Mouse (Mus musculus) liver, embryonic 13.5 days (tissue): ENCODE measurements around the gene Mettl27. TPM values are rescaled to one million over a fixed set of nuclear protein-coding genes. Genes with fewer than 3 reads are reported as not detected.

Source experiments
- ATAC-seq: fragments of 200-750 bp; cut with Nextera tagmentation; 2 replicates; pipeline ENCODE4 v1.8.0; 2017; ENCODE audit warnings: low read depth, mild to moderate bottlenecking, moderate number of reproducible peaks, moderate library complexity
- DNase-seq: peaks from one replicate; pipeline ENCODE4 v3.0.0; 2022
- H3K27ac ChIP-seq: fragments of 300-500 bp; sonication (generic); 2 replicates; pipeline ENCODE4 v1.5.1; 2015; ENCODE audit warnings: moderate library complexity, mild to moderate bottlenecking, inconsistent platforms
- H3K27me3 ChIP-seq: fragments of 300-500 bp; sonication (generic); 2 replicates; pipeline ENCODE4 v1.6.1; 2015; ENCODE audit warnings: mild to moderate bottlenecking, inconsistent platforms
- H3K36me3 ChIP-seq: fragments of 300-500 bp; sonication (generic); 2 replicates; pipeline ENCODE4 v1.6.1; 2015; ENCODE audit warnings: mild to moderate bottlenecking, inconsistent platforms
- H3K4me1 ChIP-seq: fragments of 300-500 bp; sonication (generic); replicated peaks from 2 replicates; pipeline ENCODE4 v1.6.1; 2015; ENCODE audit warnings: inconsistent platforms
- H3K4me2 ChIP-seq: fragments of 300-500 bp; sonication (generic); 2 replicates; pipeline ENCODE4 v1.6.1; 2015; ENCODE audit warnings: inconsistent platforms, mild to moderate bottlenecking, moderate library complexity
- H3K4me3 ChIP-seq: fragments of 300-500 bp; sonication (generic); replicated peaks from 2 replicates; pipeline ENCODE4 v1.5.1; 2015; ENCODE audit warnings: mild to moderate bottlenecking, inconsistent platforms
- H3K9ac ChIP-seq: fragments of 300-500 bp; sonication (generic); 2 replicates; pipeline ENCODE4 v1.6.1; 2015; ENCODE audit warnings: mild to moderate bottlenecking, inconsistent platforms
- H3K9me3 ChIP-seq: fragments of 300-500 bp; sonication (generic); replicated peaks from 2 replicates; pipeline ENCODE4 v1.6.1; 2016; ENCODE audit warnings: inconsistent platforms
- WGBS: fragments of 180-500 bp; shearing (Covaris S2); methylation state at CpG from one replicate; pipeline ENCODE4 v1.1.7; 2015; ENCODE audit not compliant: insufficient replicate concordance; 5-methylcytosine and 5-hydroxymethylcytosine counted together
- polyA plus RNA-seq: library from polyadenylated mRNA; unstranded; fragments of >200 nt; fragmentation: Nextera tagmentation; extraction: Ambion mirVana; gene quantifications from 2 replicates; pipeline ENCODE4 v1.2.1, GENCODE M21; 2015

Gene Mettl27
- polyA plus RNA-seq, 1 experiment from 2014 or later: 12.2 TPM

GRCm38 (mm10) chr5:134901644-134902027, 30.5 kb upstream of the Mettl27 start:
- no peak overlapping the region for H3K4me3 ChIP-seq
- H3K27me3 ChIP-seq: 0 out of 2 replicates have a peak, but pooled peaks cover 4% of the 10 kb centered on the region
- H3K9me3 ChIP-seq: no peaks in the 10 kb centered on the region
- 0 out of 2 replicates have a peak, but pooled peaks cover 2% of the 10 kb centered on the region for H3K4me1 ChIP-seq
- DNase-seq (no peak), ATAC-seq (no peak)
- H3K9ac ChIP-seq: no peak overlapping the region
- WGBS: 57% methylated on average over 8 of the region's 8 CpGs
- H3K36me3 ChIP-seq: no peaks in the 10 kb centered on the region
- no peak overlapping the region for H3K4me2 ChIP-seq
- H3K27ac ChIP-seq: no peak overlapping the region

- no peak within 1 kb of the TSS for H3K4me3 ChIP-seq
- 72% methylated on average over 6 of the region's 6 CpGs for WGBS
- H3K4me1 ChIP-seq: peaks cover 18% of the 10 kb centered on the region
- no peak for ATAC-seq
- H3K27ac ChIP-seq: no peak within 1 kb of the TSS
- H3K36me3 ChIP-seq: peaks cover 2% of the 10 kb centered on the region; the same call in 1 of the 2 replicates
- H3K4me2 ChIP-seq: no peak within 1 kb of the TSS
- DNase-seq: no peak
- 0 out of 2 replicates have a peak, but pooled peaks cover 4% of the 10 kb centered on the region for H3K27me3 ChIP-seq
- H3K9me3 ChIP-seq: no peaks in the 10 kb centered on the region
- H3K9ac ChIP-seq: no peak within 1 kb of the TSS
Observed at GRCm38 (mm10) chr5:134906633-134907032, 25.5 kb upstream of the Mettl27 start, which contains the start of gene Tmem270. Gene Tmem270, minus strand, starts transcription at chr5:134906733.

GRCm38 (mm10) chr5:134907135-134907534, 25.0 kb upstream of the Mettl27 start:
- Histone ChIP-seq H3K27ac (no peak overlapping the region), H3K4me3 (no peak overlapping the region), H3K9me3 (no peaks in the 10 kb centered on the region), H3K4me1 (peaks cover 23% of the 10 kb centered on the region), H3K9ac (no peak overlapping the region), H3K36me3 (peaks cover 8% of the 10 kb centered on the region; the same call in 1 of the 2 replicates), H3K4me2 (no peak overlapping the region), H3K27me3 (0 out of 2 replicates have a peak, but pooled peaks cover 4% of the 10 kb centered on the region)
- under 1% methylated on average over 13 of the region's 13 CpGs for WGBS
- DNase-seq (peak; percentile 91), ATAC-seq (peak; percentile 81)

- peaks cover 2% of the 10 kb centered on the region; the same call in 1 of the 2 replicates for H3K9me3 ChIP-seq
- H3K27ac ChIP-seq: peak overlapping the region; percentile 74
- no peak for ATAC-seq
- DNase-seq: no peak
- H3K27me3 ChIP-seq: no peaks in the 10 kb centered on the region
- peaks cover 9% of the 10 kb centered on the region; the same call in 1 of the 2 replicates for H3K36me3 ChIP-seq
- peak overlapping the region; percentile 59 for H3K9ac ChIP-seq
- 94% methylated on average over 2 of the region's 2 CpGs for WGBS
- H3K4me1 ChIP-seq: peaks cover 41% of the 10 kb centered on the region
- H3K4me2 ChIP-seq: peak overlapping the region; percentile 77
- H3K4me3 ChIP-seq: peak overlapping the region; percentile 81
Observed at GRCm38 (mm10) chr5:134911901-134912300, 20.3 kb upstream of the Mettl27 start.

- 38% methylated on average over 3 of the region's 3 CpGs for WGBS
- Histone ChIP-seq H3K9me3 (peaks cover 6% of the 10 kb centered on the region), H3K36me3 (peaks cover 9% of the 10 kb centered on the region; the same call in 1 of the 2 replicates), H3K27me3 (no peaks in the 10 kb centered on the region), H3K4me1 (peaks cover 52% of the 10 kb centered on the region), H3K4me2 (peak overlapping the region; percentile 77), H3K9ac (peak overlapping the region; percentile 95), H3K27ac (peak overlapping the region; percentile 100), H3K4me3 (peak overlapping the region; percentile 81)
- DNase-seq (no peak), ATAC-seq (peak; percentile 48)
Observed at GRCm38 (mm10) chr5:134913352-134913751, 18.8 kb upstream of the Mettl27 start.

- peak overlapping the region; percentile 100 for H3K27ac ChIP-seq
- peak overlapping the region; percentile 95 for H3K9ac ChIP-seq
- ATAC-seq (peak; percentile 88), DNase-seq (peak; percentile 87)
- H3K4me3 ChIP-seq: peak overlapping the region; percentile 81
- peaks cover 9% of the 10 kb centered on the region; the same call in 1 of the 2 replicates for H3K36me3 ChIP-seq
- 18% methylated on average over 4 of the region's 4 CpGs for WGBS
- no peaks in the 10 kb centered on the region for H3K27me3 ChIP-seq
- H3K4me2 ChIP-seq: peak overlapping the region; percentile 77
- H3K4me1 ChIP-seq: peaks cover 56% of the 10 kb centered on the region
- H3K9me3 ChIP-seq: peaks cover 6% of the 10 kb centered on the region
Observed at GRCm38 (mm10) chr5:134913753-134914152, 18.4 kb upstream of the Mettl27 start.

GRCm38 (mm10) chr5:134914510-134914909, 17.7 kb upstream of the Mettl27 start:
- Histone ChIP-seq H3K27ac (peak overlapping the region; percentile 100), H3K4me2 (peak overlapping the region; percentile 77), H3K9me3 (peaks cover 6% of the 10 kb centered on the region), H3K9ac (peak overlapping the region; percentile 95), H3K4me1 (peaks cover 58% of the 10 kb centered on the region), H3K36me3 (peaks cover 9% of the 10 kb centered on the region; the same call in 1 of the 2 replicates), H3K27me3 (no peaks in the 10 kb centered on the region), H3K4me3 (peak overlapping the region; percentile 81)
- WGBS: 24% methylated on average over 8 of the region's 8 CpGs
- DNase-seq (peak; percentile 28), ATAC-seq (no peak)

GRCm38 (mm10) chr5:134915311-134915710, 16.9 kb upstream of the Mettl27 start, which contains the start of gene Cldn13:
Gene Cldn13, minus strand, starts transcription at chr5:134915526.
- peaks cover 66% of the 10 kb centered on the region for H3K4me1 ChIP-seq
- peak within 1 kb of the TSS; percentile 81 for H3K4me3 ChIP-seq
- H3K27me3 ChIP-seq: no peaks in the 10 kb centered on the region
- WGBS: 23% methylated on average over 8 of the region's 8 CpGs
- H3K36me3 ChIP-seq: peaks cover 9% of the 10 kb centered on the region; the same call in 1 of the 2 replicates
- ATAC-seq (peak; percentile 58), DNase-seq (peak; percentile 87)
- H3K27ac ChIP-seq: peak within 1 kb of the TSS; percentile 100
- peaks cover 6% of the 10 kb centered on the region for H3K9me3 ChIP-seq
- H3K9ac ChIP-seq: peak within 1 kb of the TSS; percentile 95
- H3K4me2 ChIP-seq: peak within 1 kb of the TSS; percentile 77

- Histone ChIP-seq H3K4me3 (peak overlapping the region; percentile 29; the same call in 1 of the 2 replicates), H3K4me1 (peaks cover 73% of the 10 kb centered on the region), H3K9ac (peak overlapping the region; percentile 69), H3K36me3 (no peaks in the 10 kb centered on the region), H3K9me3 (peaks cover 6% of the 10 kb centered on the region), H3K27me3 (no peaks in the 10 kb centered on the region), H3K4me2 (peak overlapping the region; percentile 63), H3K27ac (peak overlapping the region; percentile 100)
- ATAC-seq (no peak), DNase-seq (peak; percentile 79)
- WGBS: 39% methylated on average over 16 of the region's 16 CpGs
Observed at GRCm38 (mm10) chr5:134918071-134918832, 13.9 kb upstream of the Mettl27 start.

- Histone ChIP-seq H3K36me3 (no peaks in the 10 kb centered on the region), H3K27me3 (no peaks in the 10 kb centered on the region), H3K4me1 (peaks cover 73% of the 10 kb centered on the region), H3K4me2 (peak overlapping the region; percentile 63), H3K9me3 (peaks cover 6% of the 10 kb centered on the region), H3K4me3 (peak overlapping the region; percentile 33), H3K9ac (peak overlapping the region; percentile 71), H3K27ac (peak overlapping the region; percentile 100)
- WGBS: 10% methylated on average over 3 of the region's 3 CpGs
- DNase-seq (peak; percentile 86), ATAC-seq (peak; percentile 91)
Observed at GRCm38 (mm10) chr5:134919097-134919496, 13.1 kb upstream of the Mettl27 start.

GRCm38 (mm10) chr5:134920106-134920687, 12.0 kb upstream of the Mettl27 start:
- no peak overlapping the region for H3K4me3 ChIP-seq
- peaks cover 6% of the 10 kb centered on the region for H3K9me3 ChIP-seq
- WGBS: 52% methylated on average over 6 of the region's 6 CpGs
- peaks cover 73% of the 10 kb centered on the region for H3K4me1 ChIP-seq
- ATAC-seq: no peak
- no peaks in the 10 kb centered on the region for H3K27me3 ChIP-seq
- H3K9ac ChIP-seq: peak overlapping the region; percentile 71
- no peaks in the 10 kb centered on the region for H3K36me3 ChIP-seq
- peak overlapping the region; percentile 63 for H3K4me2 ChIP-seq
- H3K27ac ChIP-seq: peak overlapping the region; percentile 100
- DNase-seq: peak; percentile 41
